Mouse (Mus musculus) limb, embryonic 11.5 days (tissue): ENCODE measurements around the gene Ern1. TPM values are rescaled to one million over a fixed set of nuclear protein-coding genes. Genes with fewer than 3 reads are reported as not detected.

Experiments used
- ATAC-seq: fragments of 200-750 bp; cut with Nextera tagmentation; 2 replicates; pipeline ENCODE4 v1.8.0; 2017; ENCODE audit warnings: low read depth; ENCODE audit not compliant: insufficient number of reproducible peaks, low FRiP score, low TSS enrichment
- DNase-seq: peaks from one replicate; pipeline ENCODE4 v3.0.0-alpha.2; 2015; ENCODE audit warnings: low spot score
- H3K27ac ChIP-seq: fragments of 300-500 bp; sonication (generic); replicated peaks from 2 replicates; pipeline ENCODE4 v1.5.1; 2014; ENCODE audit warnings: low read depth, mild to moderate bottlenecking, low read length
- H3K27me3 ChIP-seq: fragments of 300-500 bp; sonication (generic); 2 replicates; pipeline ENCODE4 v1.6.1; 2014; ENCODE audit warnings: mild to moderate bottlenecking, low read length, mixed read lengths; ENCODE audit not compliant: control insufficient read depth, insufficient read depth
- H3K36me3 ChIP-seq: fragments of 300-500 bp; sonication (generic); 2 replicates; pipeline ENCODE4 v1.6.1; 2014; ENCODE audit warnings: mild to moderate bottlenecking, low read length, moderate library complexity, mixed read lengths; ENCODE audit not compliant: control insufficient read depth, insufficient read depth
- H3K4me1 ChIP-seq: fragments of 300-500 bp; sonication (generic); 2 replicates; pipeline ENCODE4 v1.6.1; 2014; ENCODE audit warnings: low read length, mixed read lengths; ENCODE audit not compliant: control insufficient read depth, insufficient read depth
- H3K4me2 ChIP-seq: fragments of 300-500 bp; sonication (generic); 2 replicates; pipeline ENCODE4 v1.6.1; 2014; ENCODE audit warnings: low read depth, mild to moderate bottlenecking, moderate library complexity; ENCODE audit not compliant: severe bottlenecking
- H3K4me3 ChIP-seq: fragments of 300-500 bp; sonication (generic); 2 replicates; pipeline ENCODE4 v1.5.1; 2014; ENCODE audit warnings: low read depth, low read length
- H3K9ac ChIP-seq: fragments of 300-500 bp; sonication (generic); 2 replicates; pipeline ENCODE4 v1.6.1; 2014; ENCODE audit warnings: mild to moderate bottlenecking, low read length
- H3K9me3 ChIP-seq: fragments of 300-500 bp; sonication (generic); 2 replicates; pipeline ENCODE4 v1.6.1; 2016; ENCODE audit warnings: low read length; ENCODE audit not compliant: control insufficient read depth
- WGBS: fragments of 180-500 bp; shearing (Covaris S2); extraction: QIAGEN DNeasy Blood & Tissue Kit; methylation state at CpG from one replicate; pipeline ENCODE4 v1.1.7; 2014; 5-methylcytosine and 5-hydroxymethylcytosine counted together
- polyA plus RNA-seq: library from polyadenylated mRNA; unstranded; fragments of >200 nt; fragmentation: Nextera tagmentation; extraction: Ambion mirVana; gene quantifications from 2 replicates; pipeline ENCODE4 v1.2.1, GENCODE M21; 2014

Gene Ern1
- polyA plus RNA-seq, 1 experiment from 2014 or later, result 6.9 TPM

DNA sequence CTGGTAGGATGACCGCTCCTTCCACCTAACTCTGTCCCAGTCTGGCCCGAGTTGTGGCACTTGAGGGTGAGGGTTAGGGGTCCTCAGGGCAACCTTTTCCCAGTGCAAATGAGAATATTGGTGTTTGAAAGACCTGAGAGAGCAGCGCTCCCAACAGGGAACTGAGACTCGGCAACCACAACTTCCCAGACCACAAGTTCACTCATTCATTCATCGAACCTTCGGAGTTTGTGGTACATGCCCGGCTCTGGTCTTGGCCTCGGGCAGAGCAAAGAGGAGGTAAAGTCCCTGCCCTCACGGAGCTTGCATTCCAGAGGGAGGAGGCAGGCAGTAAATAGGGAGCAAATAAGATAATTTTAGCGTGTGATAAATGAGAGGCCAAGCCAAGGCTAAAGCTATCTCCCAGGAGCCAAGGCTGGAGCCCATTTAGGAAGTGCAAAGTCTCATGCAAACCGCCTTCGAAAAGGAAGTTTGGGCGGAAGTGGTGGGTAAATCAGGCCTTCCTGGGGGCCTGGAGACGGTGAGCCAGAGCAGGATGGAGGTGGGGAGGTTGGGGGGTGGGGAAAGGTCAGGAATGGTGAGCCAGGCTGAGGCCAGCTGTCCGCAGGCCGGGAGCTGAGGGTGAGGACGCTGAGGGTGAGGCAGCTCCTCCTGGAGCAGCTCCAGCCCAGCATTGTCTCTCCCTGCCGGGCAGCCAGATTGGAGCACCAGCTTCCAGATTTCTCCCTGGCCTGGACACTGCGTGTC, 132.1 kb downstream of the Ern1 start:
- H3K9ac ChIP-seq, result no peak overlapping the region
- 60% methylated on average over 19 of the region's 19 CpGs for WGBS
- no peaks in the 10 kb centered on the region for H3K9me3 ChIP-seq
- DNase-seq (no peak), ATAC-seq (no peak)
- no peaks in the 10 kb centered on the region for H3K27me3 ChIP-seq
- no peaks in the 10 kb centered on the region for H3K36me3 ChIP-seq
- H3K4me1 ChIP-seq, result no peaks in the 10 kb centered on the region
- no peak overlapping the region for H3K4me2 ChIP-seq
- H3K27ac ChIP-seq, result no peak overlapping the region
- H3K4me3 ChIP-seq, result no peak overlapping the region

DNA sequence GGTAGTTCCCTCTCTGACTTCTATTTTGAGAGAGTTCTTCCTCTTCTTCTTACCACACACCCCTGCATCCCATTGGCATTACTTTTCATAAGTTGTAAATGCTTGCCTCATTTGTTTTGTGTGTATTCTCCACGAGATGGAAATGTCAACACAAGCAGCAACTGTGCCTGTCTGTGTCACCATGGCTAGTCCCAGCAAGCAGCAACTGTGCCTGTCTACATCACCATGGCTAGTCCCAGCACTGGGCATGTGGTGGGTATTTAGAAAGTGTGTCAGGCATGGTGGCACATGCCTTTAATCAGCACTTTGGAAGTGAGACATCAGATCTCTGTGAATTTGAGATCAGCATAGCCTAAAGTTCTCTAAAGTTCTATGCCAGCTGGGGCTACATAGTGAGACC, 133.5 kb downstream of the Ern1 start:
- no peak overlapping the region for H3K4me3 ChIP-seq
- H3K4me1 ChIP-seq, result no peaks in the 10 kb centered on the region
- no peaks in the 10 kb centered on the region for H3K9me3 ChIP-seq
- H3K36me3 ChIP-seq, result no peaks in the 10 kb centered on the region
- no peak overlapping the region for H3K9ac ChIP-seq
- DNase-seq (no peak), ATAC-seq (no peak)
- WGBS, result 60% methylated on average over 1 of the region's 1 CpGs
- no peaks in the 10 kb centered on the region for H3K27me3 ChIP-seq
- H3K4me2 ChIP-seq, result no peak overlapping the region
- no peak overlapping the region for H3K27ac ChIP-seq

DNA sequence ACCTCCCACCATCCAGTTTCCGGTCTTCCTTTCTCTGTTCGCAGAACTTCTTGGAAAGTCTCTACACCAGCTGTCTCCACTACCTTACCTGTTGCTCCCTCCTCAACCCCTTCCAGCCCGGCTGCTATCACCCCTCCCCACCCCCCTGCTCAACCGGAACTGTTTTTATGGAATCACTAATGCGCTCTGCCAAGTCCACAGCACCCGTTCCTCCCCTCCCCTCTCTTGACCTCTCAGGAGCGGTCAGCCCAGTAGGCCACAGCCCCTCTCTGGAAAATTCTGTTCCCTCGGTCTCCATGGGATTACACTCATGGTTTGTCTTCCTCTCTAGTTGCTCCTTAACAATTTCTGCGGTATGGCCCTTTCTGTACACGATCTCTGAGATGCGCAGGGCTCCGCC, 134.5 kb downstream of the Ern1 start, which contains the start of gene Scn4a:
Gene Scn4a, minus strand, starts transcription at position 101 of the 400 bp plus-strand sequence.
- H3K4me3 ChIP-seq, result no peak within 1 kb of the TSS
- no peaks in the 10 kb centered on the region for H3K36me3 ChIP-seq
- H3K27ac ChIP-seq, result no peak within 1 kb of the TSS
- ATAC-seq (no peak), DNase-seq (no peak)
- H3K27me3 ChIP-seq, result no peaks in the 10 kb centered on the region
- WGBS, result 86% methylated on average over 12 of the region's 12 CpGs
- H3K9ac ChIP-seq, result no peak within 1 kb of the TSS
- no peak within 1 kb of the TSS for H3K4me2 ChIP-seq
- no peaks in the 10 kb centered on the region for H3K9me3 ChIP-seq
- H3K4me1 ChIP-seq, result no peaks in the 10 kb centered on the region

DNA sequence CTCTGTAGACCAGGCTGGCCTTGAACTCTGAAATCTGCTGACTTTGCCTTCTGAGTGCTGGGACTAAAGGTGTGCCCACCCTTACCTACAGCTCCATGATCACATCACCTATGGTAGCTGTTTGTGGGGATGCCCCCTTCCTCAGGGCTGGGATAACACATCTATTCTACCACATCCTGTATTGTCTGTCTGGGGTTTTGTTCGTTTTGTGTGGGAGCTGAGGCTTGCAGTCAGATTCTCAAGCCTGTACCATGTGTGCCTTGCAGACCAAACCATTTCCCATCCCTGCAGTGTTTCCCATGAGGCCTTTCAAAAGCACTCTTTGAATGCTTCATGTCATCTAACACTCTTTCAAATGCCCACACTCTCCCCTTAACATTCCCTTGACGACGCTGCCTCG, 135.7 kb downstream of the Ern1 start:
- 74% methylated on average over 4 of the region's 4 CpGs for WGBS

DNA sequence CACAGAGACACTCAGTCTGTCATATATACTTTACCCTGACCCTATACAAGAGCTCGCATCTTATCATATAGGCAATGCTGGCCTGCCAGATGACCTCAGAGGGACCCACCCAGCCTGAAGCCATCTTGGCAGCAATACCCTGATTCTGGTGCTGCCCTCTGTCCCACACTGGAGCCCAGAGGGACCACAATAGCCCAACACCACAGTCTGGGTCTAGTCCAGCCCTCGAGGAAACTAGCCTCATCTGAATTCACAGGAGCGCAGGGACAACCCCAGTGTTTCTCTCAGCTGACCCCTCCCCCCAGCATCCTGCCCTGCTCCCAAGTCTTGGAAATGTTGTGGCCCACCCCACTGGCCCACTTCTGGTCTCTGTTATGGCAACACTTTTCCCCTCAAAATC, 136.4 kb downstream of the Ern1 start:
- DNase-seq, result no peak
- ATAC-seq, result no peak
- Histone ChIP-seq H3K36me3 (no peaks in the 10 kb centered on the region), H3K4me1 (no peaks in the 10 kb centered on the region), H3K9ac (no peak overlapping the region), H3K27ac (no peak overlapping the region), H3K4me2 (no peak overlapping the region), H3K27me3 (no peaks in the 10 kb centered on the region), H3K9me3 (no peaks in the 10 kb centered on the region), H3K4me3 (no peak overlapping the region)
- whole genome bisulfite sequencing, result 62% methylated on average over 3 of the region's 3 CpGs

More for the DNA sequence above, 135.7 kb downstream of the Ern1 start:
- ATAC-seq (no peak), DNase-seq (no peak)
- Histone ChIP-seq H3K9ac (no peak overlapping the region), H3K4me2 (no peak overlapping the region), H3K4me1 (no peaks in the 10 kb centered on the region), H3K4me3 (no peak overlapping the region), H3K9me3 (no peaks in the 10 kb centered on the region), H3K27me3 (no peaks in the 10 kb centered on the region), H3K27ac (no peak overlapping the region), H3K36me3 (no peaks in the 10 kb centered on the region)

DNA sequence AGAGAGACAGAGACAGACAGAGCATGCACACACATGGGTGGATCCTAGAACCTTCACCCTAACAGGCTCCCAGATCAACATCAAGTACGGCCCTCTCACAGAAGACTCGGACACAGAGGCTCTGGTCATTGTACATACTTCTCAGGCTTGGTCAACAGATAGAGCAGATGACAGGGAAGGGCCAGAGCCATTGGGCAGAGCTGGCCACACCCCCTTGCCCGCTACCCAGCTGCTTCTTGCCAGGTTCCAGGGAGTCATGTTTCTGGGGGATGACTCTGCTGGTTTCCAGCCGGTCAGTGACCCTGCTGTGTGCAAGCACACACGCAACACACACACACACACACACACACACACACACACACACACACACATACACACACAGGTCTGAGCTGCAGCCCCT, 136.8 kb downstream of the Ern1 start:
- Histone ChIP-seq H3K4me1 (no peaks in the 10 kb centered on the region), H3K4me3 (no peak overlapping the region), H3K27ac (no peak overlapping the region), H3K4me2 (no peak overlapping the region), H3K9ac (no peak overlapping the region), H3K9me3 (no peaks in the 10 kb centered on the region), H3K27me3 (no peaks in the 10 kb centered on the region), H3K36me3 (no peaks in the 10 kb centered on the region)
- 35% methylated on average over 5 of the region's 5 CpGs for WGBS
- ATAC-seq (0 out of 2 replicates have a peak, but pooled peaks have one; percentile 47), DNase-seq (no peak)

DNA sequence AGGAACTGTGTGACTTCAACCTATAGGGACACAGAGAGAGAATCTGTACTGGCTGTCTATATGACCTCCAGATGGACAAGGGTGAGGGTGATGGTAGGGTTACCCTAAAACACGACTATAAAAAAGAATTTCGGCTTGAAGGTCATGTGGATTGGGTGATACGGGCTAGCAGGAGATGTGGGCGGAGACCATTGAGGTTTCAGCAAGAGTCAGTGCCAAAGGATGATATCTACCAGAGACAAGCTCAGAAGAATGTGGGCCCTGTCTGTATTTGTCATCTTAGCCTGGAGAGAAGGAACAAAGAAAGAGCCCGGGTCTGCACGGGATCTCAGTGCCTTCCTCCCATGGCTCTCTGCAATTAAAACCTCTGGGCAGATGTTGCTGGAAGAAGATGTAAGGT, 137.9 kb downstream of the Ern1 start:
- ATAC-seq, result no peak
- H3K4me3 ChIP-seq, result no peak overlapping the region
- no peaks in the 10 kb centered on the region for H3K4me1 ChIP-seq
- no peak for DNase-seq
- no peaks in the 10 kb centered on the region for H3K36me3 ChIP-seq
- 86% methylated on average over 6 of the region's 6 CpGs for whole genome bisulfite sequencing
- H3K9me3 ChIP-seq, result no peaks in the 10 kb centered on the region
- no peaks in the 10 kb centered on the region for H3K27me3 ChIP-seq
- no peak overlapping the region for H3K4me2 ChIP-seq
- no peak overlapping the region for H3K9ac ChIP-seq
- H3K27ac ChIP-seq, result no peak overlapping the region

DNA sequence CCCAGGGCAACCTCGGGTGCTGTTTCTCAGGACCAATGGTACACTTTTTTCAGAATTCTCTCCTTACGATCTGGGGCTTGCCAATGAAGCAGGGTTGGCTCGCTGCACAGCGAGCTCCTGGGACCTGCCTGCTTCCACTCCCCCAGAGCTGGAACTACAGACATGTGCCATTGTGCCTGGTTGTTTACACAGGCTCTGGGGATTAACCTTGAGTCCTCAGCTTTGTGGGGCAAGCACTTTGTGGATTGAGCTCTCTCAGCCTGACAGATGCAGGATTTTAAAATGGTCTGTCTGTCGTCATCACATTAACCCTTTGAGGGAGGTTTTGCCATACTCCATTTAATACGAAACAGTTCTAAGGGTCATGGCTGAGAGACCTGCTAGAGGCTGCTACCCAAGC, 142.7 kb downstream of the Ern1 start:
- Histone ChIP-seq H3K4me1 (no peaks in the 10 kb centered on the region), H3K36me3 (no peaks in the 10 kb centered on the region), H3K9me3 (no peaks in the 10 kb centered on the region), H3K9ac (no peak overlapping the region), H3K27me3 (no peaks in the 10 kb centered on the region), H3K27ac (no peak overlapping the region), H3K4me3 (no peak overlapping the region), H3K4me2 (no peak overlapping the region)
- DNase-seq (no peak), ATAC-seq (no peak)
- WGBS, result 55% methylated on average over 6 of the region's 6 CpGs
